Mouse (Mus musculus) CD8-positive naive resting alpha-beta T cell, adult 2 months (primary cell): Measurements from ENCODE around the gene Wfikkn1.
"Not testable (repeated sequence)": the region's sequence is repeated elsewhere in the genome, so short reads cannot be mapped to it uniquely, and the experiment has no call there.

Experiments
- DNase-seq, 2 experiments: peaks; one replicate each; pipeline ENCODE4 v3.0.0; 2022; ENCODE audit warnings: low read depth in 2 of 2, low spot score in 2 of 2

Gene Wfikkn1

DNA sequence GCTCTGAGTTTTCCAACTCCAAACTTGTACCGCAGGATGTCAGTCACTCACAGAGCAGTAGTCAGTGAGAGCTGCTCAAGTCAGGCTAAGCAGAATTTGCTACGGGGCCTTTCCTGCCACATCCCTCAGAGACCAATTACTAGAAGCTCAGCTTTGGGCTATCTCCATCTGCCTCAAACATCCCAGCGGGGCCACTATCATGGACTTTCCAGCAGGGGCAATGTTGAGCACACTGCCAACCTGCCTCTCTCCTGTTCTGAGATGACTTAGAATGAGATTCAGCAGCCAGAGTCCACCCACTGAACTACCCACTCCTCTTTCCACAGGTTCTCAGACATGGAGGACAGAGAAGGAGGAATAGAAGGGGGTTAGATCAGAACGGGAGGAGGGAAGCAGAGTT lies 5.0 kb upstream of the Wfikkn1 start:
- no peak for DNase-seq

DNA sequence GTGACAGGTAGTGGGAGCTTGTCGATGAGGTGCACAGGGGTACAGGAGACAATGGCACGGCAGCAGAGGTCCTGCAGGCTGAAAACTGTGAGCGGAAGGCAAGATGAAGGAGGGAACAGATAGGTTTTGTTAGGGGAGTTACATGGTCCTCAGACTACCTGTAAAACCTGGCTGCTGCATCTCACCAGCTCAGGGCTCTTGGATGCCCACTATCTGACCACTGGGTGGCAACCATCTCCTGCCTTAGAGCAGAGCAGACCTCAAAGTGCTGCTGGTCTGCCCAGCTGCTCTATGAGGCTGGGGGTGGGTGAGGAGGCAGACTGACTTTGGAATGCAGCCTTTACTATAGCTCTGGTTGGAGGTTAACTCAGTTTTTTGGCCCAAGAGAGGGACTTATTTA lies 3.2 kb upstream of the Wfikkn1 start:
- no peak for DNase-seq

DNA sequence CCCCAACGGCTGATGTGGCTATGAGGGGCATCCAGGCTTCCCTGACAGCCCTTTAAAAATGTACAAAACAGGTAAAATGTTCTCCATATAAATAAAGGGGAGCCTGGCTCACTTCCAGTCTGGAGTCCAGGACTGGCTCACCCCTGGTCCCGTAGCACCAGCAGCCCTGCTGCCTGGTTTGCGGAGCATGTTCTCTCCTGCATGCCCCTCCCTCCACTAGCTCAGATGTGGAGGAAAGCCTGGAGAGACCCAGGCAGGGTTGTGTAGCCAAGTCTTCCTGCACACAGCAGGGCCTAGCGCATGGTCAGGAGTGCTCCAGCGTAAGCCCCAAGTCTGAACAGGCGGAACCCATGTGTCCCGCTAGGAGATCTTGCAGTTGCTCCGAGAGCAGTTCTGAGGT lies 2.6 kb upstream of the Wfikkn1 start:
- DNase-seq, result no peak

DNA sequence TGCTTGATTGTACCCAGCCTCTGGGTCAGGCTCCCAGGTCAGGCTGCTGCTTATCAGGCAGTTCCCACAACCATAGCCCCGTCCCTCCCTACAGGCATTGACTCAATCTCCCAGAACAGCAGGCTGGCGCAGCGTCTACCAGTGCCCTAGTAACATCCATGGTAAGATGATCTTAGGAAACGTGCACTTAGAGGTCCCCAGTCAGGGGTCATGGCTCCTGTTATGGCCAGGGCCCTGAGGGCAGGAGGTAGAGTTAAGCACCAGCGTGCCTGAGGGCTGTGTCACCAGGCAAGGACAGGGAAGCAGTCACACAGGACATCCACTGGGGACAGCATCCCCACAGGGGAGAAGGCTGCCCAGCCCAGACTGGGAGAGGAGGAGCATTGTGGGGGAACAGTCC lies 1.6 kb upstream of the Wfikkn1 start:
- DNase-seq, result no peak

DNA sequence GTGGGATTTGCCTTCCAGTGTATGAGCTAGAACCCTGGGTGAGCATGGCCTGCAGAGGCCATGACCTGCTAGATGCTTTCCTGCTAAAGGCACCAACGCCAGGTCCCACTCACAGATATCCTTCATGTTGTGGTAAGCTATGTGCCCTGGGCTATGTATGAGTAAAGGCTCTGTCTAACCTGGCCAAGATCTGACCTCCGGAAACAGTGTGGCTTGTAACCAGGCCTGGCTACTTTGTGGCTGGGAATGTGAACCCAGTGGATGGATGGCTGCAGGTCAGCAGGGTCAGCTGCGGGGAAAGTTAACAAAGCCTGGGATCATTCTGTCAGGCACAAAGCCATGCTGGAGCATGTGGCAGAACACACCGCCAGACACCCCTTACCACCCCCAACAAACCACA lies 1.0 kb upstream of the Wfikkn1 start:
- DNase-seq, result no peak

DNA sequence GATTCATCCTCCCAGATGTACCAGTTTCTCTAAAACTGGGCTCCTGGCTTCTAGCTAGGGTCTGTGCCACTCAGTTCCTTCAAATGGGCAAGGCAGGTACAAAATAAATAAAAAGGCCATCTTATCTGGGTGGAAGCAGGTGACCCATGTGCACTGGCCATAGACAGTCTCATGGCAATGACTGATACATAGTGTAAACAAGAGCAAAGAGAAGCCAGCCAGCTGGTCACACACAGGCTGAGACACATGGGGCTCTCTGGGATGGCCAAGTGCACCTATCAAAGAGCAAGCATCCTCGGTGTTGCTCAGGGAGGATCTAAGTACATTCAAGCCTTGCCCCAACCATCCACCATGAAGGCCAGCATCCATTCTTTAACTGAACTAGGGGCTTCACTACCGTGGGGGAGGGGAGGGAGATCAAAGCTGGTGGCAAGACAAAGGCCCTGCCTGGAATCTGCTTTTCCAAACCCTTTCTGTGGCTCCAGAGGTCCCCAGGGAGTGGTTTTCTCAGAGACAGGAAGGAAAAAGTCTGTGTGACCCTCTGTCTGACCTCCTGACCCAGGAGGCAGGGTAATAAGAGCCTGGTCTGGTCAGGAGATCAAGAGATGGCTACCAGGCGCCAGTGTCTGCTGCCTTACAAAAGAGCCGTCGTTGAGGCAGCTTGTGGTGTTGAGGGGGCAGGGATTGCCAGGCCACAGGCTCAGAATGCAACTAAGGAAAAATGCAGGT lies 419 bp upstream of the Wfikkn1 start:
- no peak for DNase-seq

DNA sequence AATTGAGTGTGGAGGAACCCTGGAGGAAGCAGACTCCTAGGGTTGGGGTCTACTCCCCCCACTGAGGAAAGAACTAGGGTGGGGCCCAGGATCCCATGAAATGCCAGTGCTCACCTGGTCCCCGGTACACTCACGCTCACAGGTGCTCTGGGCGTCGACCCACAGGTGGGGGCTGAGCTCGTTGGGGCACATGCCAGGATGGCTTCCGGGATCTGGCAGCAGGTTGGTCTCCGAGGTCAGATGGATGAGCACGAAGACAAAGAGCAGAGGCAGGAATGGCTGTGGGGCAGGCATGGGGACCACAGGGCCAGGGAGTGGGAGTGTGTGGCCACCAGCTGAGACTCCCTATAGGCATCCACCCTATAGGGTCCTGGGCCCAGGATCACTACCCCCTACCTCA lies 908 bp downstream of the Wfikkn1 start:
- DNase-seq, result no peak

DNA sequence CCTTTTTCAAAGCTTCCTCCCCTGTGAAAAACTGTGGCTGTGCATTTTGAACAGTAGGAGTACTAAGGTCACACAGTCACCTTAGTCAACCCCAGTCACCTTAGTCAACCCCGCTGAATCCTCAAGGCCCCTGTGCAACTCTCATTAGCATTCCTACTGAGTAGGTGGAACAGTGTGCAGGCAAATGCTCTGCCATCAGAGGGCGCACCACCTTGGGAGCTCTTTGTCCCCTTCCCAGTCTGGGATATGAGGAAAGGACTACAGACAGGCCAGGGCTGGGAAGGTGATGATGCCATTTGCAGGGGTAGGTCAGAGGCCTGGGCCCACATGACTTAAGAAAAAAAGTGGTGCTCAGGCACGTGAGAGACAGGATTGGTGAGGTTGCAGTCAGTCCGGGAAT lies 1.4 kb downstream of the Wfikkn1 start:
- DNase-seq, result no peak

DNA sequence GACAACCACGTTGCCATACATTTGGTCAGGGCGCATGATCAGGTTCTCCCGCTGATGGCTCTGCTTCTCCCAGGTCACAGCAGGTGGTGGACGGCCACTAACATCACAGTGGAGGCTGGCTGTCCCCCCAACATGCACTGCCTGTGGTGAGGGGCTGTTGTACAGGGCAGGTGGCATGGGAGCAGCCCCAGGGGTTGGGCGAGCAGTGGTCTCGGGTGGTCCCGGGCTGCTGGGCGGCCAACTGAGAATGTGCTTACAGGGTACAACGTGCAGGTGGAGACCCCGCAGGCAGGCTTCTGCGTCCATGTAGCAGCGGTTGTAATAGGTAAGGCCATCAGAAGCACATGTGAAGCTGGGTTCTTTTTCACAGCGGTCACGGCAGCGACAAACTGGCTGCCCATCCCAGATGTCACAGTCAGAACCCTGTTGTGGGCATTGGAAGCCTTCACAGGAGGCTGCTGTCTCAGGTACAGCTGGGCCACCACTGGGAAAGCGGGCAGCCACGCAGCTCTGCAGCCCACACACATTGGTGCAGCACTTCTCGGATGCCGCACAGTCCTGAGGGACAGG lies 2.0 kb downstream of the Wfikkn1 start:
- DNase-seq, result no peak

DNA sequence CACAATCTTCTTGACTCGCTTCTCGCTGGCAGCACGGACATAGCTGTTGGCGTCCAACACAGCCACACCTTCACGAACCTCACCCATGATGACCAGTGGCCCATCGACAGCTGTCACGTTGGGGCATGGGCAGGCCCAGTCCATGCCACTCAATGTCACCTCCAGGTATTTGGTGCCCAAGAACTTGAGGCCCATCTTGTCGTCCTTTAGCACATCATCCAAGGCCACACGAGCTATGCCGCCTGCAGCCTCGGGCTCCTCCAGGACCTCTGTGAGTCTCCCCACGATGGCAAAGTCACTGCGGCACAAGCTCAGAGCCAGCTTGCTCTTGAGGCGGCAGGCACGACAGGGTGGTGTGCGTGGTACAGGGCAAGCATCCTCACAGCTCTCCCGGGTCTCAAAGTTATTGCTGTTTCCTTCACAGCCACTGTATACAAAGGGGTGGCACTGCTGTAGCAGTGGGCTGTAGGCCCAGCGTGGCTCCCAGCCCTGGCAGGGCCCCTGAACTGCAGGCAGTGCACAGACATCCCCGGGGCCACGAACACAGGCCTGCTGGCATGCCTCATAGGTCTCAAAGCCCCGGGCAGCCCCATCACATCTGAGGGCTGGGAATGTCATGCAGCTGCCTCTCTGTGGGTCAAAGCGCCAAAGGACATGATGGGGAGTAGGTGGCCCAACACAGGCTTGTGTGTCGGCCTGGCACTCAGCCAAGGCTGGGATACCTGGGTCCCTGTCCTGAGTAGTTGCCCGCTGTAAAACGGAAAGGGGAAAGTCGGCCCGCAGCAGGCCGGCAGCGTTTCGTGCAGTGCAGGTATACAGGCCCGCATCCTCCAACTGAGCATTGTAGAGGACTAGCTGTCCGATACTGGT lies 2.7 kb downstream of the Wfikkn1 start:
- DNase-seq, result no peak

DNA sequence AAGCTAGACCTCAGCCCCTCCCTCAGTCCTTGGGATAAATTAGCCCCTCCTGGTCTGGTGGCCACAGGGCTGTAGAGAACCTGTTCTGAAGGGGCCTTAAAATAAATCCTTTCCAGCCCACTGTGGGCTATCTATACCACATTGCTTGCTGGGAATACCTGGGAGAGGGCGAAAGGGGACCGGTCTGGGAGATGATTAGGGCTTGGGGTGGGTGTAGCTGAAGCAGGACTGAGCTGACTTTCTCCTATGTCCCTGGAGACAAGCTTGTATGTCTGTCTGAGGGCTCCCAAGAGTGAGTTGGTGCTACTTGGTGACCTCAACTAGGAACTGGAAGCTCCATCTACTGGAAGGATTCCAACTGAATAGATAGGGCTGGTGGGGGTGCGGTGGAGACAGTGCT lies 3.6 kb downstream of the Wfikkn1 start:
- no peak for DNase-seq

DNA sequence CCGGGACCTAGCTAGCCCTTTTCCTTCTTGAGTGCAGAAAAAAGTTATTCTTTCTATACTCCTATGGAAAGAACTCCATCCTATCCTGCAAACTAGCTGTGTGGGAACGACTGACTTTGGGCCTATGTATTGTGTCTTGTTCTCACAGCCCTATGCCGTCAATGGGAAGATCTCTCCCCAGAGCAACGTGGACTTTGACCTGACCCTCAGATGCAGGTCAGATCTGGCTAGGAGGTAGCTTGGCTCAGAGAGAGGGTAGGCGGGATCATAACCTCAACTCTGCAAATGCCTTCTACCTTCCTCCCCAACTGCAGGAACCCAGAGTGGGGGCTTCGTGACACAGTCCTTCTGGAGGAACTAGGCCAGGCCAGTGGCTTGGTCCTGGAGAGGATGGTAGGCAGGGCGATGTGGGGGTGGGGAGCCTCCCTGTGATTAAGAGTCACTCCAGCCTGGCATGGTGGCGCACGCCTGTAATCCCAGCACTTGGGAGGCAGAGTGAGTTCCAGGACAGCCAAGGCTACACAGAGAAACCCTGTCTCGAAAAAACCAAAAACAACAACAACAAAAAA lies 4.2 kb downstream of the Wfikkn1 start:
- DNase-seq, result no peak

DNA sequence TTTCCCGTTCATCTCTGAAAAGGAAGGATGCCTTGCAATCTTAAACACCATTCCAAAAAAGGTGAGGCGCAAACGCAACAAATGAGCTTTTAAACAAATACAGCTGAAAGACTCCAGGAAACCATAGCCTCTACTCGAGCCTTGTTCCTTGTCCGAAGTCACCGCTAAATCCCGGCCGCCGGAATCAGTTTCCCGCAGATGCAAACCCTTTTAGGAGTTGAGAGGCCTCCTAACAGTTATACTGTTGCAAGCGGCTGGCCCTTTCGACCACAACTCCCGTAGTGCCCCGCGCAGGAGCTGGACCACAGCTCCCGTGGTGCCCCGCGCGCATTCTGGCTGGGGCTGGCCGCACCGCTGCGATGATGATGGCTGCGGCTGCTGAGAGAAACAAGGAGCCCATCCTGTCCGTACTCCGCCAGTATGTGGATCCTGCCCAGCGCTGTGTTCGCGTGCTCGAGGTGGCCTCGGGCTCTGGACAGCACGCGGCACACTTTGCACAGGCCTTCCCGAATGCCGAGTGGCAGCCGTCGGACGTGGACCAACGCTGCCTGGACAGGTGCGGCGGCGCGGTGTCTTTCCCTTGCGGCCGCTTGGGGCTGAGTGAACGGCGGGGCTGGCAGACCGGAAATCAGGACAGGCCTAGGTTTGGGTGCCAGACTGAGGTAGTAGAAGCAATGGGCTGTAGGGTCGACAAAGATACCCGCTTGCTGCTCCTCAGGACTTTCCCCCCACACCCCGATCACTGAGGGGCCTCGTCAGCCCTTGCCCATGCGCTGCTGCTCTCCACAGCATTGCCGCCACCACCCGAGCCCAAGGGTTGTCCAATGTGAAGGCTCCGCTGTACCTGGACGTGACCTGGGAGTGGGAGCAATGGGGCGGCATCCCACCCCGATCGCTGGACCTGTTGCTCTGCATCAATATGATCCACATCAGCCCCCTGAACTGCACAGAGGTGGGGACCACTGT lies 5.2 kb downstream of the Wfikkn1 start:
- DNase-seq, result peak; percentile 76 to 78

DNA sequence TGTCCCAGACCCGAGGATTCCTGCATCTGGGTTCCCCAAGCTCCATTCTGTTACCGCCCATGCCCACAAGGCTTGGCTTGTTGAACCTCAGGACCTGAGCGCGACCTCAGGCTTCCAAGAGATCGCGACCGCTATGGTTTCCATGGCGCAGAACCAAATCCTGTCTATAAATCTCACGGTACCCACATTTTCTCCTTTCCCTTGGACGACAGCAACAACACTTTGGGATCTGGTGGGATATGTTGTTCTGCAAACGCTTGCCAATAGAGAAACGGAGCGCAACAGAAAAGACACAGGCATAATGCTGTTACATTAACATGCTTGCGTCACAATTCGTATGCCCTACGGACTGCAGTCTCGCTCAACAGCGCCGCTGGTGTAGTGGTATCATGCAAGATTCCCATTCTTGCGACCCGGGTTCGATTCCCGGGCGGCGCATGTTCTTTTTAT lies 5.9 kb downstream of the Wfikkn1 start, which contains the start of gene Mettl26:
Gene Mettl26 (plus strand): TSS at position 354 of the 450 bp plus-strand sequence.
- DNase-seq, result peak; percentile 98

DNA sequence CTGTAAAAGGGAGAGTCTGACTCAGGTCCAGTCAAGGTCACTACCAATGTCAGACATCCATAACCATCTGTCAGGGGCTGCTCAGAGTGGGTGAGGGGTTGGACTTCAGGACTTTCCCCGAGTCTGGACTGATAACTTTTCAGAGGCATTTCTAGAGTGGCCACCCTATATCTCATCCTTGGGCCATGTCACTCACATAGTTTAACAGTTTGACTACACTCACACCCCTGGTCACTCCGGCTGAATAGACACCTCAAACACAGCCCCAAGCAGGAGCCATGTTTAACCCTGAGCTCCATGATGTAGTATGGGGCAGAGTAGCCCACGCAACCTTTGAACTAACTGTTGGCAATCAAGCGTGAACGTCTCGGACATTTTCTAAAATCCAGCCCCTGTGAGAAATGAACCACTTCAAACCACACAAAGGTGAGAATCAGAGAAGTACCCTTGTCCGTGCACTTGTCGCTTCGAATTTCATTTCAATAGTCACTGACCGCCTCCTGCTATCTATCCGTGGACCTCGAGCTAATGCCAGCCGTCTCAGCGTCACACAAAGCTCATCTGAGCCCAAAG lies 6.4 kb downstream of the Wfikkn1 start:
- DNase-seq, result no peak

DNA sequence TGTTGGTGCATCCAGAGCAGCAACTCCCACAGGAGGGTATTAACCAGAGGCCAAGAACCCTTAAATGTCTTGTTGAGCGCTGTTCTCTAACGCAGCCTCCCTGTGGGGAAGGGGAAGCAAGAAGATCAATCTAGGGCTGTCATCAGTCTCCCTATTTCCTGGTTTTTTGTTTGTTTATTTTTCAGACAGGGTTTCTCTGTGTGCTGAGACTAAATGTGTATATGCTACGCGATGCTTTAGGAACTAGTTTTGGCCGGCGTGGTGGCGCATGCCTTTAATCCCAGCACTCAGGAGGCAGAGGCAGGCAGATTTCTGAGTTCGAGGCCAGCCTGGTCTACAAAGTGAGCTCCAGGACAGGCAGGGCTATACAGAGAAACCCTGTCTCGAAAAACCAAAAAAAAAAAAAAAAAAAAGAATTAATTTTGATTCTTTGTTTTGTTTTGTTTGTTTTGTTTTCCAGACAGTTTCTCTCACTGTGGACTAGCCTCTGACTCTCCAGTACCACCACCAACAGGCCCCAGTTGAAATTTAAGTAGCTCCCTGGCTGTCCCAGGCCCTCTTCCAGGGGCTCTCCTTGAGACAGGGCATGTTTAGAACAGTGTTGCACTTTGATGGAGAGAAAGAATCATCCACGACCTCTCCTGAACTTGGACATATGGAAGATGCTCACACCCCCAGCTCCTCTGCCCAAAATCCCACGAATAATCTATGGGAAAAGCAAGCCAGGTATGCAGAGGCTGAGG lies 7.1 kb downstream of the Wfikkn1 start:
- no peak for DNase-seq

DNA sequence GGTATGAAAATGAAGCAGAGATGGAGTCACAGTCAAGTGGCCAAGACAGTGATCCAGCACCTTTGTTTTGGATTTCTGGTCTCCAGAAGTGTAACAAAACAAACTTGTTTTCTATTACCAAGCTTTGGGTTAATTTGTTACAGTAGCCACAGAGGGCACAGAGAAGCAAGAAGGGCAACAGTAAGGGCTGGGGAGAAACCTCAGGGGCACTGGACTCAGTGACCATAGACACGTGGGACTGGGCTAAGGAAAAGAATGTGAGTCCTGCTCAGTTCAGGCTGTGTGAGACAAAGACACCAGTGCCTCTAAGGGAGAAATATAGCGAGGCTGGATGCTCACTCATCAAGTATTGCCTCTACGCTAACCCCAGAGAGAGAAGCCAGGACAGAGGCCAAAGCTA lies 8.0 kb downstream of the Wfikkn1 start:
- DNase-seq, result no peak

DNA sequence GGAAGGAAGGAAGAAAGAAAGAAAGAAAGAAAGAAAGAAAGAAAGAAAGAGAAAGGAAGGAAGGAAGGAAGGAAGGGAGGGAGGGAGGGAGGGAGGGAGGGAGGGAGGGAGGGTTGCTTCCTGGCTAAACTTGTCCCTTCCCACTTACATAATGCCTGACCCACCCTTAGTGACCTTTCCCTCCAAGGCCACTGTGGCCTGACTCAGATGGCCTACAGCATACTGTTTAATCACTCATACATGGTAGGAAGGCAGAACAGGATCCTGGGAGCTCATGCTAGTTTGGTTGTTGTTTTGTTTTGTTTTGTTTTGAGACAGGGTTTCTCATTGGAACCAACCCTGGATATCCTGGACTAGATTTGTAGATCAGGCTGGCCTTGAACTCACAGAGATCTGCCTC lies 9.1 kb downstream of the Wfikkn1 start:
- not testable (repeated sequence) for DNase-seq

DNA sequence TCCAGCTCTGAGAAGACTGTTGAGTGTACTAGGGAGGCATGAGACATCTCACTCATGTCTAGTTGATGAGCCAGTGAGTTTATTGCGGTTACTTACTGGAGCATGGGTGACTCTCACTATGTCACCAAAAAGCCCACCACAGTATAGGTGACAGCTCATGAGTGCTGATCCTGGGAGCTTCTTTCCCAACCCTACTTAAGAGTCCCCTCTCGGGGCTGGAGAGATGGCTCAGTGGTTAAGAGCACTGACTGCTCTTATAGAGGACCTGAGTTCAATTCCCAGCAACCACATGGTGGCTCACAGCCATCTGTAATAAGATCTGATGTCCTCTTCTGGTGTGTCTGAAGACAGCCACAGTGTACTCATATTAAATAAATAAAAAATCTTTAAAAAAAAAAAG lies 10.7 kb downstream of the Wfikkn1 start:
- DNase-seq, result no peak

DNA sequence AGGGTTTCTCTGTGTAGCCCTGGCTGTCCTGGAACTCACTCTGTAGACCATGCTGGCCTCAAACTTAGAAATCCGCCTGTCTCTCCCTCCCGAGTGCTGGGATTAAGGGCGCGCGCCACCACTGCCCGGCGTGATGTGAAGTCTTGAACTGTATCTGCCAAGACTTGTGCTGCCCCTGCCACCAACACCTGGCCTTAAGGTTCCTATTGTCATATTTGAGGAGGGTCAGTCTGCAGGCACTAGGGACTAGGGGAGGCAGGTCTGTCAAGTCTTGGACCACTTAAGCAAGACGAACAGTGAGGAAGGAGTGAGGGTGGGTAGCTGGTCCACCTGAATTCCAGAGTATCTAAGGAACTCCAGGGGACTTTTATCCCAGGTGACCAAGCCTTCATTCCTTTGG lies 11.2 kb downstream of the Wfikkn1 start:
- DNase-seq, result no peak
